Mouse (Mus musculus) monocyte, adult 2 months (primary cell): Measurements from ENCODE around the gene Fam186b.
"Not testable (repeated sequence)": the region's sequence is repeated elsewhere in the genome, so short reads cannot be mapped to it uniquely, and the experiment has no call there.

Source experiments
- DNase-seq, 2 experiments: peaks; one replicate each; pipeline ENCODE4 v3.0.0; 2022; ENCODE audit warnings: low spot score in 2 of 2, low read depth in 1 of 2

Fam186b gene

DNA sequence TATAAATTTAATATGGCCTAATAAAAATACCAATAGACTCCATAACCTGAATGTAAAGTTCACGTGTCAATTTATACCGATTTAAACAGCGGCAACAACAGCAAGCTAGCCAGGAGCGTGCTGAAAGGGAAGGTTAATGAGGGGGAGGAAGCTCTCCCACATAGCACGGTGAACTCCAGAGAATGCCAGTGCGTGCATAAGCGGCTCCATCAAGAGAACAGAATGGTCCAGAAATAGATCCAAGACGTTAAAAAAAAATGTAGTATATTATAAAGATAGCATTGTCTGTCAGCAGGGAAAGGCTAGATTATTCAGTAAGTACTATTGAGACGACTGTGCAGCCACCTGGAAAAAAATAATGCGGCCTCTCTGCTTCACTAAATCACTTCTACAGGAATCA, 33.0 kb downstream of the Fam186b start:
- DNase-seq = no peak

DNA sequence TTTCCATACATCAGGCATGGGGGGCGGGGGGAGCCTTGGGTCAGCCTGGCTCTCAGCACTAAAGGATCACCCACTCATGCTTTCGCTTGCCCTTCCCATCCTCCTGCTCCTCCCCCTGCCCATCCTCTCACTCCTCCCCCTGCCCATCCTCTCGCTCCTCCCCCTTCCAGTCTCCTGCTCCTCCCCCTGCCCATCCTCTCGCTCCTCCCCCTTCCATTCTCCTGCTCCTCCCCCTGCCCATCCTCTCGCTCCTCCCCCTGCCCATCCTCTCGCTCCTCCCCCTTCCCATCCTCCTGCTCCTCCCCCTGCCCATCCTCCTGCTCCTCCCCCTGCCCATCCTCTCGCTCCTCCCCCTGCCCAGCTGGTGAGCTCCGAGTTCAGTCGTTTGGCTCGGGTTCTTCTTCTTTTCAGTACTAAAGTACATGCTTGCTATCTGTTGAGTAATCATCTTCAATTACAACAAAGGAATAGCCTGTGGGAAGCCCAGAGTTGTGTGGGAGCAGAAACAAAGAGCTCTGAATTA, 35.9 kb downstream of the Fam186b start:
- peak; percentile 32 to 42 for DNase-seq

DNA sequence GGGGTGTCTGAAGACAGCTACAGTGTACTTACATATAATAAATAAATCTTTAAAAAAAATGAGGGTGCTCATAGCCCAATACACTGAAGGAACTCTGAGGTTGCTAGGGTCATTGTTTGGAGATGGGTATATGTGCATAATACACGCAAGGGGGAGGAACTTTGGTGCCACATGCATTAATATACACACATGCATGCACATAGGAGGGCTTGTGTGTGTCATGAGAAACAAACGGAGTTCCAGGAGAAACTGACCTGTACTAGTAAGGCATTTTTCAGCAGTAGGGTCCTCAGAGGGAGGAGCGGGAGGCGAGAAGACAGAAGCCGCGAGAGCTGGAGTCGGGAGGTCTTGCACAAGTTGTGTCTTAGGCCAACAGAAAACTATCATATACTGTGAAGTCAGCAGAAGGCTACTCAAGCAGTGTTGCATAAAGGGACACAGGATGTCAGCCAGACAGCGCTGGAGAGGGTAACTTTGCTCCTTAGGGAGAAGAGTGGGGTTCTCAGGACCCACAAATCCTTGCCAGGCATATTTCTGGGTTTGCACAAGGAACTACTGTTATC, 36.4 kb downstream of the Fam186b start:
- DNase-seq = no peak

DNA sequence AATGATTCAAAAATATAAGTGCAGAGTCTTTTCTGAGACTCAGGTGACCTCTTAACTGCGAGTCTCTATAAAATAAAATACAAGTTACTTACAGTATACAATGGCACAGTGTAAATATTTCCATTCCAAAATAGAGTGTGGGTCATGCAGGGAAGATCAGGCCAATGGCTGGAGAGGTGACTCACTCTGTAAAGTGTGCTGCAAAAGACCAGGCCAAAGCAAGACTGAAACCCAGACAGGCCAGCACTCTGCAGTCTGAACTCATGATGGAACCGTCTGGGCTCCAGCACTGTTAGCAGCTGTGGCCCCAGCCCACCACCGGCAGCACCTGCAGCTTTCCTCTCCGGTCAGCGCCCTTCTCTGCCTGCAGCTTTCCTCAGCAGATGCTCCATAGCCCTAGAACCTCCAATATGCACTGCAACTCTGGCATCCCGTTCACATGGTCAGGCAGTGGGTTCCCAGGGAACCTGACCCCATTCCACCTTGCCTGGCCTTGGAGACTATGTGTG, 40.4 kb downstream of the Fam186b start:
- no peak for DNase-seq

DNA sequence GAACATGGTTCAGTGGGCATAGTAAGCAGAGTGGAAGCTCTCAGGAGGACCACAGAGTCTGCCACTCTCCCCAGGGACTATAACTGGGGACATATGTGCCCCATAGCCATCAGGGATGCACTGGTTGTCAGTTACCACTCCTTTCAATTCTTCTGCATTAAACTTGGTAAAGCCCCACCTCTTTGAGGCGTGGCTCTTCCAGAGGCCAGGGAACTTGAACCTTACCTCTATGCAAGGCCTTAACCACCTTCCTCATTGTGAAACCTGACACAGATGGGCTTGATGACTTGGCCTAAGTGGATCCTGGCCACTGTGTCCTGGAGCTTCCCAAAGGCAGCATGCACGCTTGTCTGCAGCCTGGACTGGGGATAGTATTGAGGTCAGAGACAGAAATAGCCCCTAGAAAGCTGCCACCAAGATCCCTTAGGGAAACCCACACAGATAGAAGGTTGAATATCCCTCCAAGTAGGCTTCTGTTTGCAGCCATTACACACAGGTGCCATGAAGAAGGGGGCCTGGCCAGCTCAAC, 41.1 kb downstream of the Fam186b start:
- DNase-seq = no peak

DNA sequence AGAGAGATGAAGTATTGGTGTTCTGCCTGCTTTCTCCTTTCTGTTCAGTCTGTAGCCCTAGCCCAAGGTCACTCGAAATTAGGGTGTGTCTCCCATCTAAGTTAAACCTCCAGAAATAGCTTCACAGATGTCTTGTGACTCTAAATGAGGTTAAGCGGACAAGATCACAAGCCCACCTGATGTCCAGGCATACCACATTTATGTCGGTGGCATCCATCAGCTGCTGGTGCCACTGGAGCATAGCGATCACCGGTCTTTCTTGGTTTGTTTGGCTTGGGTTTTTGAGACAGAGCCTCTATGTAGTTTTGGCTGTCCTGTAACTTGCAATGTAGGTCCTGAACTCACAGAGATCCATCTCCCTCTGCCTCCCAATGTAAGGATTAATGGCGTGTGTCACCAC, 41.9 kb downstream of the Fam186b start:
- DNase-seq = no peak

DNA sequence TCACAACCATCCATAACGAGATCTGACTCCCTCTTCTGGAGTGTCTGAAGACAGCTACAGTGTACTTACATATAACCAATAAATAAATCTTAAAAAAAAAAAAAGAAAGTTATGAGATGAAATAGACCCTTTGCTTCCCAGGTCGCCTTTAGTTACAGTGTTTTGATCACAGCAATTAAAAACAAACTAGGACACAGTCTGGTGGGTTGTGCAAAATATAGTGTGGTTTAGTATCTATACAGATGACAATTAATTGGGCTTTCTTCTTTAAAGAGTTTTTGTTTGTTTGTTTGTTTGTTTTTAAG, 42.6 kb downstream of the Fam186b start:
- DNase-seq = not testable (repeated sequence)

DNA sequence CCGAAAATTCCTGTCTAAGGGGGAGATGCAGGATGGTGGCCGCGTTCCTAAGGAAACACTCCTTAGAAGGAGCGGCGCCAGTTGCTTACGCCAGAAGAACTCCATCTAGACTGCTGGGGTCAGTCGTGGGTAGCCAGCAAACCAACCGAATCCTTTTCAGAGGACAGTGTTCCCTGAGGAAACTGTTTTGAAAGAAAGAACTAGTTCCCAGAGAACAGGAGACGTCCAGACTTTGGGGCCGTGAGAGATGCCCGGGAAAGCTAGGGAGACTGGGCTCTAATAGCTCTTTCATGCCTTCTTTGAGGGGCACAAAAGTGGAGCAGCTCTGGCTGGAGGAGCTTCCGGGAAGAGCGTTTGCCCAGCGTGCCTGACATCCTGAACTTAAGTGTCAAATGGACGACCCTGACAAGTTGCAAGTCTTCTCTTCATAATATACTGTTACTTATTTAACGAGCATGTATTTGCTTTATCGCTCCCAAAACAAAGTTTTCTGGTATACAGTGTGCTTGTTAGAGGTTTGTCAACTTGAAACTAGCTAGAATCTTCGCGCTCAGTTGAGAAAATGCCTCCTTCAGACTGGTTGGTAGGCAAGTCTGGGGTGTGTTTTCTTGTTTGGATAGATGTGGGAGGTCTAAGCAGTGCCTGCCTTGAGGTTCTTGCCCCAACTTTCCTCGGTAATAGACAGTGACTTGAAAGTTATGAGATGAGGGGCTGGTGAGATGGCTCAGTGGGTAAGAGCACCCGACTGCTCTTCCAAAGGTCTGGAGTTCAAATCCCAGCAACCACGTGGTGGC, 43.1 kb downstream of the Fam186b start:
- DNase-seq = no peak

DNA sequence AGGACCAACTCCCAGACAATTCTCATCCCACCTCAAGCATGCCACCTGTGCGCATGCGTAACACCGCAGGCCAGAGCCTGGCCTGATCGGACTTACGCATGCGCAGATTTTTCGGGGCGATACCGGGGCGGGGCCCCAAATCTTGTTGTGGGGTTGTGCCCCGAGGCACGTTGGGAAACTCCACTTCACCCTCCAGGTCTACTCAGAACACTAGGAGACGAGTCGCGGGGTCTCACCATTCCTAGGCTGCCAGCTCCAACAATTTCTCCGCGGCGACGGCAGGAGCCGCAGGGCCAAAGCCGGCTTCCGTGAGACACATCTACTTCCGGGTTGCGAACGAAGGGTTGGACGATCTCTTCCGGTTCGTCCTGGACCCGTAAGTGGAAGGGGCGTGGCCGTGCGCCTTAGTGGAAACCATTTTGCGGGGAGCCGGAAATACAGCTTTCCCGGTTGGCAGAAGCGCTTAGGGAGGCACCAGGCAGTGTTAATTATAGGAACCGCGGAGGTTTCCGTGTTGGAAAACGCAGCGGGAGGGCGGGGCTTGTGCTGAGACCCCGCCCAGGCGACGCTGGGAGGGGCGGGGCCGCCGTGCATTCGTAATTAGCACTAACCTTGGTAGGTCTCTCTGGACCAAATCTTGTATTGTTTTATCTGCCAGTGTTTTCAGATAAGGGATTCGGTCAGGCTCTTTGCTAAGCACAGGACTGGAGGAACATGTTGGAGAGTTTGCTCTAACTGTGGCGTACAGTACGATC, 43.9 kb downstream of the Fam186b start, which contains the start of gene Mcrs1:
Mcrs1 (minus strand) TSS at position 336 of the 755 bp plus-strand sequence.
- peak; percentile 95 to 96 for DNase-seq

DNA sequence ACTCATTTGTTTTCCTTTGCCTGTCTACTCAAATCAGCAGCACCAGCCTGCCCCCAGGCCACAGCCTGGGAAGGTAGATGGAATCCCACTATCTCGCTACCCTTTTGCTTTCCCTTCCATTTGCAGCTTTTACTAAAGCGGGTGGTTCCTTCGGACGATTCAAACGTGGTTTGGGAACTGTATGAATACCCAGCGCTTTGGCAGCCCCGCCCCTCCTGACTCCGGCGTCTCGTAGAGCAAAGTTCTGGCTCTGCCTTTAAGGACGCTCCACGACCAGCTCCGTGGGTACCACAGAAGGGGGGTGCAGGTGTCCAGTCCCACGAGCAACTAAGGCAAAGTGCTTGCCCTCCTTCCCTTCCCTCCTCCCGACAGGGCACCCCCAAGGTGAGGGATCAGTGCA, 44.6 kb downstream of the Fam186b start:
- not testable (repeated sequence) for DNase-seq

DNA sequence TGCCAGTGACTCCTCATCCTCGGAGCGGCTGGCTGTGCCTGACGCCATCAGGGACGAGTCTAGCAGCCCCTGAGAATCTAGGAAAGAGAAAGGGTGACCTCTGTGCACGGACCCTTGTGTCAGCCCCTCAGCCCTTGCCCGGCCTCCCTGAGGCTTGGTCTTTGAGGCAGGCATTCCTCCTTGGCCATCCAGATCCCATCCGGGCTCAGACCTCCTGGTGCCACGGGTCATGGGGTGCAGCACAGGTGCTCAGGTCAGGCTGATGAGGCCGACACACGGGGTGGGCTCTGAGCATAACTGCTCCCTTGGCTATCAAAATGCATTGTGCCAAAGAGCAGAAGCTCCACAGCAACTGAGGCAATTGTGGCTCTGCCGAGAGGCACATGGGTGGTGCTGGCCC, 45.8 kb downstream of the Fam186b start:
- no peak for DNase-seq

DNA sequence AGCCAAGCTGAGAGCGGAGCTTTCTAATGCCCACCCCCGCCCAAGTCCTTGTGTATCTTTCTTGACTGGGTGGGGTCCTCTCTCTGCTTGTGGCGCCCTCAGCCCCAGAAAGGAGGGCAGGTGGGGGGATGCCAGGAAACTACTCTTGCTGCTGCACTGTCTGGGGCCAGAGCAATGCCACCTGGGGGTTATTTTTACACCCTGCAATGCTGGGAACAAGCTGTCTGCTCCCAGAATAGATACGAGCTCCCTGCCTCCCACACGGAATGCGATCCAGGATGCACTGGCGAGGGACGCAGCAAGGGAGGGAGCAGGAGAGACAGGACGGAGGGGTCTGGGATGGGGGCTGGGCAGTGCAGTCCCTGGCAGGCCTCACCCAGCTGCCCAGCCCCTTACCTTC, 46.7 kb downstream of the Fam186b start:
- no peak for DNase-seq

DNA sequence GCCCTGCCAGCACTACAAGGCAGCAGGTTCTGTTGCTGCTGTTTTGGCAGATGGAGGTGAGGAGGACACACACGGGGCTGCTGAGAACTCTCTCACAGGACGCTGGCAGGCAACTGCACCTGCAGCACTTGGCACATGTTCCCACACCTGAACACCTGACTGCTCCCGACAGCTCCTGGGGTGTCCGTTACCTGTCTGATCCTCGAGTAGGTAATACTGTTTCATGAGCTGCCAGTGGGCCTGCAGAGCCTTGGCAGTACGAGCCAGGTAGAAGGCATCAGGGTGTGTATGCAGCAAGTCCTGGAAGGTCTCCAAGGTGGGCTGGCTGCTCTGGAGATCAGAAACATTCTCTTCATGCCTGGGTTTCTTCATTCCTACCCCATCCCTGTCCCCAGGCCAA, 49.0 kb downstream of the Fam186b start:
- not testable (repeated sequence) for DNase-seq

DNA sequence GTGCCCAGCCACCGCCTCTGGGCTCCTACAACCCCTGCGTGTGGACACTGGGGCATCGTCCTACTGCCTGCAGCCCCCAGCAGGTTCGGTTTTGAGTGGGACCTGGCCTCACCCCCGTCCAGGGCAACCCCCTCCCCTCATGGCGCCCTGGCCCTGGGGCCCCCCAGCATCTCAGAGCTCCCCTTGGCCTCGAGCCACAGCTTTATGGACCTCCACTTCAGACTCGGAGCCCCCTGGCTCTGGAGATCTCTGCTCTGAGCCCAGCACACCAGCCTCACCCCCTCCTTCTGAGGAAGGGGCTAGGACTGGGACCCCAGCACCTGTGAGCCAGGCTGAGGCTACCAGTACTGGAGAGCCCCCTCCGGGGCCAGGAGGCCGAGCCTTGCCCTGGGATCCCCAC, 53.6 kb downstream of the Fam186b start:
- DNase-seq = no peak

DNA sequence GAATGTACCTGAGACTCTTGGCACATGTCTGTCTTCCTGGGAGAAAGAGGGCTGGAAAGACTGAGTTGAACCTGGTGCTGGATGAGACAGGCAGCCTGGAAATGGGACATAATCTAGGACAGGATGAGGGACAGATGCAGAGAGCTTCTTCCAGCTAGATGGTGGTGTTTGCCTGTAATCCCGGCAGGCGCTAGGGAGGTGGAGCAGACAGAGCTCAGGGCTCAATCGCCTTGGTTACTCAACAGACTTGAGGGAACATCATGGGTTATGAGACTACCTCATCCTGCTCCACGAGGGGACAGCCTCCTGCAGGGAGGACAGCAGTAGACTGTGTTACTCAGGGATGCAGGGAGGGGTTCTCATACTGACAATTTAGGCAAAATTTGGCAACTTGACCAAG, 54.4 kb downstream of the Fam186b start:
- no peak for DNase-seq

DNA sequence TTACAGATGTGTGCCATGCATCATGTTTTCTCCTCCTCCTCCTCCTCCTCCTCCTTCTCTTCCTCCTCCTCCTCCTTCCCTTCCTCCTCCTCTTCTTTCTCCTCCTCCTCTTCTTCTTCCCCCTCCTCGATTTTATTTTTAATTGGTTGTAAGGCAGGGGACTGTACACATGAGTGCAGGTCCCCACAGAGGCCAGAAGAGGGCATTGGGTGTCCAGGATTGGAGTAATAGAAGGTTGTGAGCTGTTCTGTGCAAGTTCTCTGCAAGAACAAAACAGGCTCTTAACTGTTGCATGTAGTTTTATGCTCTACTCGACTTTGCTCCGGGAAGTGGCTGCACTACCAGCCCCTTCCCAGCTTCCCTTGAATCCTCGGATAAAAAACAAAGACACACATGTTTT, 55.6 kb downstream of the Fam186b start:
- no peak for DNase-seq

DNA sequence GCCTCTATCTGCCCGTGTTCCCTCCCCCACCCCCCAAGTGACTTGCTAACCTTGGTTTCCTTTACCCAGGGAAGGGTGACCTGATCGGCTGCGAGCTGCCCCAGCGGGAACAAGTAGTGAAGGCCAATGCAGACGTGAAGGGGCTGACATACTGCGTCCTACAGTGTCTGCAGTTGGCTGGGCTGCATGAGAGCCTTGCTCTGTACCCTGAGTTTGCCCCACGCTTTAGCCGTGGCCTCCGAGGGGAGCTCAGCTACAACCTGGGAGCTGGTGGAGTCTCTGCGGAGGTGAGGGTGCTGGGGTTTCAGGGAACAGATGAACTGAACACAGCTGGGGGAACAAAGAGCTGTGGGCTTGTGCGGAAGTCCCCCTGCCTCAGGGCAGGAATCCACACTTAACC, 57.7 kb downstream of the Fam186b start:
- DNase-seq = no peak

DNA sequence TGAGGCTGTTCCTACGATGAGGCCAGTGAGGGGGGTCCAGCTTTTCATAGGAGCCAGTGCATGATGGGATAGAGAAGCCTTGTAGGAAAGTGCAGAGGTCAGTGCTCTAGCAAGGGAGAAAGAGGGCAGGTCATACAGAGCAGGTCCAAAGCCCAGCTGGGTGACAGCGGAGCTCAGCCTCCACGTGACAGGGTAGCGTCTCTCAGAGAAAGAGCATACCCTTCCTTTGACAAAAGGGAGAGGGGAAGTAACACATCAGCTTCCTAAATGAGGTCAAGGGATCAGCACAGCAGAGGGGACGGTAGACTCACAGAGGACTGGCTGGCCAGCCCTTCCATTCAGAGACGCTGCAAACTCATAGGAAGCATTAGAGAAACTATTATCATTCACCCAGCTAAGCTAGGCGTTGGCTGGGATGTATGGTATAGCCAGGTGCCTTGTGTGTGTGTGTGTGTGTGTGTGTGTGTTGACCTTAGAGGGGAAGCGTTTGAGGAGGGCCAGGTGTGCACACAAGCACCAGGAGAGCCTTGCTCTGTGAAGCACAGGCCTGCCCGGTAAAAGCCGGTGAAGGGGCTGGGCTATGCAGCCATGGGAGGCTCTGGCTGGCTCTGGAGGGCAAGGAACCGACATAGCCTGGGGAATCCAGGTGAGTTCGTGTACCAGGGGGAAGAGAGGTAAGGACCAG, 61.2 kb downstream of the Fam186b start:
- DNase-seq = no peak

DNA sequence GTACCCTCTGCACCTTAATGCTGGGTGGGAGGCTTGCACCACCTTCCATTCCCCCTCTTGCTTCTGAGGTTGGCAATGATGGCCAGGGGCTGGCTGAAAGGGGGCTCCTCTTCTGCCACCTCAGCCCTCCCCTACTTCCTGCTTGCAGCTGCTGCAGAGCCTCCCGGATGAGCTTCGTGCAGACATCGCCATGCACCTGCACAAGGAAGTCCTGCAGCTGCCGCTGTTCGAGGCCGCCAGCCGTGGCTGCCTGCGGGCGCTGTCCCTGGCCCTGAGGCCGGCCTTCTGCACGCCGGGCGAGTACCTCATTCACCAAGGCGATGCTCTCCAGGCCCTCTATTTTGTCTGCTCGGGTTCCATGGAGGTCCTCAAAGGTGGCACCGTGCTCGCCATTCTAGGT, 62.0 kb downstream of the Fam186b start:
- DNase-seq = no peak

DNA sequence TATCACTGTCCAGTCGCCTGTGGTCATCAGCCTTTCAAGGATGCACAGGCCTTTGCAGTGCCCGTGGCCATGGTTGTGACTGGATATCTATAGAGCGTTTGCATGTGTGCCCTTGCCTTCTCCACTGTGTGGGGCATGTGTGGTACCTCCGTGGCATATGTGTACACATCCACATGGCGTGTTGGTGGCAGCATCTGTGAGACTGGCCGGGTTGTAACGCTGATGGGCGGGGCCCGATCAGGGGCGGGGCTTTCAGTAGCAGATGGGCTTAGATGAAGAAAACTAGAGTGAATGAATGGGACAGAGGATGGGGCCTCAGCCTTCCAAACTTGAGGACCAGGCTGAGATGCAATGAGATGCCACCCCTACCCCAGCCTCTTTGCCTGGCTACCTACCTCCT, 63.7 kb downstream of the Fam186b start:
- DNase-seq = no peak

DNA sequence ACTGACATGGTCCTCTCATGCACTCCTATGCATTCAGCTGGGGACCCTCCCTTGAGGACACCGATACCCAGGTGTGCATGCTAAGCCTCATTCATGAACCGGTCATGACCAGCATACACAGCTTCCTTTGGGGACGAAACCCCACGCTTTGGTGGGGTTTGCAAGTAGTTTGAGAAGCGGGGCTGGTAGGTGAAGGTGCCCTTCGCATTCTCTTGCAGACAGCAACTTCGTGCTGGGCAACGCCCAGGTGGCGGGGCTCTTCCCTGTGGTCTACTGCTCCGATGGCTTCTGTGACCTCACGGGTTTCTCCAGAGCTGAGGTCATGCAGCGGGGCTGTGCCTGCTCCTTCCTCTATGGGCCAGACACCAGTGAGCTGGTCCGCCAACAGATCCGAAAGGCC, 69.6 kb downstream of the Fam186b start:
- no peak for DNase-seq
